Mouse (Mus musculus): ENCODE measurements around the gene Atrn. TPM values are rescaled to one million over a fixed set of nuclear protein-coding genes. Genes with fewer than 3 reads are reported as not detected.
"Not testable (repeated sequence)": the region's sequence is repeated elsewhere in the genome, so short reads cannot be mapped to it uniquely, and the experiment has no call there.

Gene Atrn
- polyA plus RNA-seq, 1 experiment from 2014 or later = 11.5 TPM

DNA sequence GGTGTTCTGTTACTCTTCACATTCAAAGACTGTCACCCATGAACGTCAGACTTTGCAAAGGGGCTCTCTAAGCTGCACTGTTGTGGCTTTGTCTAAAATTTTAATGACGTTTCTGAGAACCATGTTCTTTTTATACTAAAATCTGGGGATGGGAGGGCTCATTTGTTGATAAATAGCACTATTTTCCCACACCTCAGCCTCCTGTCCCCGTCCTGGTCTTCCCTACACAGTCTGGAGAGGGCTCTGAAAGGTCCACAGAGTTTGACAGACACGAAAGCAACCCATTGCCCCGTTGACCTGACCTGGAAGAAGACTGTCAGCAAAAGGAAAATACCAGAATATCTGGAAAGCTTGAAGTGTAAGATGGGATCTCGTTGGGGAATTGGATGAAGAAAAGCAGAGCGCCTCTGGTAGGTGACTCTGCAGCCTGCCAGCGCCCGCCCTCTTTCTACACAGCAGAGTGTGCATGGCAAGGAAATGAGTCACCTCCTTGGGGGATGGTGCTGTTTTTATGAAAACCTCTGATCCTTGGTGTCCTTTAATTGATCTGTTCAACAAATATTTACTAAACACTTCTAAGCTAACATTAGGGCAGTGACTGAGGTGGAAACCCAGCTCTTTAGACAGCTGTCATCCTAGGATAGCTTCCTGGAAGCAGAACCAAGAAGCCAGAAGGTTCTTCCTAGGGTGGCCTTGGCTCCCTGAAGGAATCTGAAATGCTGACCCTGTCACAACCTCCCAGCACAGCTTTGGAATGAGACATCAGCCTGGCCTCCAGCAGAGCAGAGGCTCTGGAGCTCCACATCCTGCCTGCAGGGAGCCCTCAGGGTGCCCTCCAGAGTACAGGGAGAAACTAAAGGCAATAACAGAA lies 123.0 kb downstream of the Atrn start:
- H3K9me3 ChIP-seq (ENCODE audit: control insufficient read depth, low read length) = no peaks in the 10 kb centered on the region
- H3K4me1 ChIP-seq (ENCODE audit: control insufficient read depth, insufficient read depth, low read length) = no peaks in the 10 kb centered on the region
- no peak overlapping the region for H3K27ac ChIP-seq (ENCODE audit: low read depth, low read length)
- H3K4me3 ChIP-seq (ENCODE audit: low read depth, low read length) = no peak overlapping the region
- peaks cover 2% of the 10 kb centered on the region; the same call in 1 of the 2 replicates for H3K36me3 ChIP-seq (ENCODE audit: control insufficient read depth, insufficient read depth, low read length)
- H3K27me3 ChIP-seq (ENCODE audit: control insufficient read depth, insufficient read depth, low read length) = no peaks in the 10 kb centered on the region
- H3K4me2 ChIP-seq (ENCODE audit: low read depth) = no peak overlapping the region
- whole genome bisulfite sequencing = 73% methylated on average over 9 of the region's 9 CpGs
- DNase-seq (ENCODE audit: low spot score) (no peak), ATAC-seq (ENCODE audit: insufficient read depth, low FRiP score, low TSS enrichment) (no peak)
- H3K9ac ChIP-seq (ENCODE audit: low read length) = no peak overlapping the region

DNA sequence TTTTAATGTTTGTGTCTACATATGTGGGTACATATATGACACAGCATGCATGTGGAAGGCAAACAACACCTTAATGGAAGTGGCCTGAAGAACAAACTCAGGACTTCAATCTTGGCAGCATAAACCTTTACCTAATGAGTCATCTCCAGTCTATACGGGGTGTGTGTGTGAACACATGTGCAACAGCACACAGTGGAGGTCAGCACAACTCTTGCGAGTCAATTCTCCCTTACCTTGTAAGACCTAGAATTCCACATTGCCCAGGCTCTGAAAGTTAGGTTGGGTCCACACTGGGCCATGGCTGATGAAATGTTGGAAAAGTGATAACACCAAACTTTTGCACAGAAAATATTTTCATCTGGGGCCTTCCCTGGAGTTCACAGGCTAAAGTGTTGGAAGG lies 124.3 kb downstream of the Atrn start:
- Histone ChIP-seq H3K4me2 (ENCODE audit: low read depth) (no peak overlapping the region), H3K27ac (ENCODE audit: low read depth, low read length) (no peak overlapping the region), H3K27me3 (ENCODE audit: control insufficient read depth, insufficient read depth, low read length) (no peaks in the 10 kb centered on the region), H3K9ac (ENCODE audit: low read length) (no peak overlapping the region), H3K4me1 (ENCODE audit: control insufficient read depth, insufficient read depth, low read length) (no peaks in the 10 kb centered on the region), H3K4me3 (ENCODE audit: low read depth, low read length) (no peak overlapping the region), H3K9me3 (ENCODE audit: control insufficient read depth, low read length) (no peaks in the 10 kb centered on the region), H3K36me3 (ENCODE audit: control insufficient read depth, insufficient read depth, low read length) (0 out of 2 replicates have a peak, but pooled peaks cover 2% of the 10 kb centered on the region)
- whole genome bisulfite sequencing = 91% methylated on average over 2 of the region's 2 CpGs
- DNase-seq (ENCODE audit: low spot score) (no peak), ATAC-seq (ENCODE audit: insufficient read depth, low FRiP score, low TSS enrichment) (no peak)

DNA sequence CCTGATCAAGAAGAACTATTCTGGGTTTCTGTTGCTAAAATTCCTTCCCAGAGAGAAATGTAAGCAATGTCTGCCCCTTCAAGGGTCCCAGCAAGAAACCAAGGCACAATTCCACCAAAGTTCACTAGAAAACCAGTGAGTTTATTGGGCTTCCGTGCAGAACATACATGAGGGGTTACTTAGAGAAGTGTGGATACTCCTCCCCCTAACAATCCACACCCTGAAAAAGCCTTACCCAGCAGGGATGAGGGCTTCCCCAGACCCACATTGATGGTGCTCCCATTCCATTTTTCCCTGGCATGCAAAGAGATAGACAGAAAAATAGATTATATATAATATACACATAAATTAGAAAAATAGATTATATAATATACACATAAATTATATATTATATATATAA lies 124.7 kb downstream of the Atrn start:
- H3K9ac ChIP-seq (ENCODE audit: low read length) = no peak overlapping the region
- no peaks in the 10 kb centered on the region for H3K27me3 ChIP-seq (ENCODE audit: control insufficient read depth, insufficient read depth, low read length)
- ATAC-seq (ENCODE audit: insufficient read depth, low FRiP score, low TSS enrichment) (no peak), DNase-seq (ENCODE audit: low spot score) (no peak)
- no peak overlapping the region for H3K4me2 ChIP-seq (ENCODE audit: low read depth)
- H3K27ac ChIP-seq (ENCODE audit: low read depth, low read length) = no peak overlapping the region
- no peaks in the 10 kb centered on the region for H3K9me3 ChIP-seq (ENCODE audit: control insufficient read depth, low read length)
- 0 out of 2 replicates have a peak, but pooled peaks cover 2% of the 10 kb centered on the region for H3K36me3 ChIP-seq (ENCODE audit: control insufficient read depth, insufficient read depth, low read length)
- no peak overlapping the region for H3K4me3 ChIP-seq (ENCODE audit: low read depth, low read length)
- WGBS = 94% methylated on average over 1 of the region's 1 CpGs
- H3K4me1 ChIP-seq (ENCODE audit: control insufficient read depth, insufficient read depth, low read length) = no peaks in the 10 kb centered on the region

DNA sequence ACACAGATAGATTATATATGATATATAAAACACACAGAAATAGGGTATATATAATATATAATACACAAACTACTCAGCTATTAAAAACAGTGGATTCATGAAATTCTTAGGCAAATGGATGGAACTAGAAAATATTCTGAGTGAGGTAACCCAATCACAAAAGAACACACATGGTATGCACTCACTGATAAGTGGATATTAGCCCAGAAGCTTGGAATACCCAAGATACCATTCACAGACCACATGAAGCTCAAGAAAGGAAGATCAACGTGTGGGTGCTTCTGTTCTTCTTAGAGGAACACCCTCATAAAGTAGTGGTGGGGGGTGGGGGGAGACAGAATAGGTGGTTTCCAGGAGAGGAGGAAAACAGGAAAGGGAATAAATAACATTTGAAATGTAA lies 125.1 kb downstream of the Atrn start:
- H3K27me3 ChIP-seq (ENCODE audit: control insufficient read depth, insufficient read depth, low read length); H3K36me3 ChIP-seq (ENCODE audit: control insufficient read depth, insufficient read depth, low read length); DNase-seq (ENCODE audit: low spot score); H3K4me2 ChIP-seq (ENCODE audit: low read depth); H3K9ac ChIP-seq (ENCODE audit: low read length); H3K4me1 ChIP-seq (ENCODE audit: control insufficient read depth, insufficient read depth, low read length); H3K4me3 ChIP-seq (ENCODE audit: low read depth, low read length); H3K27ac ChIP-seq (ENCODE audit: low read depth, low read length); ATAC-seq (ENCODE audit: insufficient read depth, low FRiP score, low TSS enrichment); H3K9me3 ChIP-seq (ENCODE audit: control insufficient read depth, low read length): not testable (repeated sequence)
- 82% methylated on average over 1 of the region's 1 CpGs for WGBS

DNA sequence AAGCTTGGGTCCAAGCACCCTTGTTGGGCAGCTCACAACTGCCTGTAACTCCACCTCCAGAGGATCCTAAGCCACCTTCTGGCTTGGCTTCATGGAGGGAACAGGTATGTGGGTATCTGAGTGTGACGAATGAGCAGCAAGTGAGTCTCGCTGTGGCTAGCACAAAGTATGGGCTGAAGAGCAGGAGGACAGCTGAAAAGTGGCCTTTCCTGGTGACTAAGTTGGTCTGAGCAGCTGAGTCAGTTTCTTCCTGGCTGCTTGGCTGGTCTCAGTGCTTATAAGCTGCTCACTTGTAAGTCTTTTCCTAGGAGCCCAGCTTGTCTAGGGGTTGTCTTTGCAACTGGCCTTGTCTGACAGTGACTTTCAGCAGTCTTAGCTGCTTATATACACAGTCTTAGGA lies 130.0 kb downstream of the Atrn start:
- no peak for DNase-seq (ENCODE audit: low spot score)
- H3K4me1 ChIP-seq (ENCODE audit: control insufficient read depth, insufficient read depth, low read length) = 0 out of 2 replicates have a peak, but pooled peaks cover 4% of the 10 kb centered on the region
- no peak overlapping the region for H3K27ac ChIP-seq (ENCODE audit: low read depth, low read length)
- peaks cover 18% of the 10 kb centered on the region for H3K27me3 ChIP-seq (ENCODE audit: control insufficient read depth, insufficient read depth, low read length)
- no peak overlapping the region for H3K9ac ChIP-seq (ENCODE audit: low read length)
- ATAC-seq (ENCODE audit: insufficient read depth, low FRiP score, low TSS enrichment) = no peak
- H3K9me3 ChIP-seq (ENCODE audit: control insufficient read depth, low read length) = no peaks in the 10 kb centered on the region
- no peak overlapping the region for H3K4me2 ChIP-seq (ENCODE audit: low read depth)
- no peaks in the 10 kb centered on the region for H3K36me3 ChIP-seq (ENCODE audit: control insufficient read depth, insufficient read depth, low read length)
- H3K4me3 ChIP-seq (ENCODE audit: low read depth, low read length) = no peak overlapping the region
- 84% methylated on average over 2 of the region's 2 CpGs for WGBS

DNA sequence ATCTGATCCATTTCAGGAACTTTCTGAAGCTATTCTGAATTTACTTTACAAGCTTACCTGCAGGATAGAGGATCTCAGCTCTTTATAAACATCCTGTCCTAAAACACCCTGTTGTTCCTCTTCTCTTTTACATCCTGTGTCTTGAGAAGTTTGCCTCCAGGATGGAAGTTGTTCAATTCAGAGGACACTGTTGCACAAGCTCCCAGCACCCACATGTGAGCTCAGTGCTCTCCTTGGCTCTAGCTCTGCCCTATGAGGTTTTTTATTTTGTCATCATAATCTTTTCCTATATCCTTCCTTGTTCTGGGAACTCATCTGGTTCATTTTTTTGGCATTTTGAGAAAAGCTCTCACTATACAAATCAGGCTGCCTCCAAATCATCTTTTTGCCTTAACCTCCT lies 130.5 kb downstream of the Atrn start:
- DNase-seq (ENCODE audit: low spot score) = no peak
- peaks cover 22% of the 10 kb centered on the region for H3K27me3 ChIP-seq (ENCODE audit: control insufficient read depth, insufficient read depth, low read length)
- no peak overlapping the region for H3K4me3 ChIP-seq (ENCODE audit: low read depth, low read length)

DNA sequence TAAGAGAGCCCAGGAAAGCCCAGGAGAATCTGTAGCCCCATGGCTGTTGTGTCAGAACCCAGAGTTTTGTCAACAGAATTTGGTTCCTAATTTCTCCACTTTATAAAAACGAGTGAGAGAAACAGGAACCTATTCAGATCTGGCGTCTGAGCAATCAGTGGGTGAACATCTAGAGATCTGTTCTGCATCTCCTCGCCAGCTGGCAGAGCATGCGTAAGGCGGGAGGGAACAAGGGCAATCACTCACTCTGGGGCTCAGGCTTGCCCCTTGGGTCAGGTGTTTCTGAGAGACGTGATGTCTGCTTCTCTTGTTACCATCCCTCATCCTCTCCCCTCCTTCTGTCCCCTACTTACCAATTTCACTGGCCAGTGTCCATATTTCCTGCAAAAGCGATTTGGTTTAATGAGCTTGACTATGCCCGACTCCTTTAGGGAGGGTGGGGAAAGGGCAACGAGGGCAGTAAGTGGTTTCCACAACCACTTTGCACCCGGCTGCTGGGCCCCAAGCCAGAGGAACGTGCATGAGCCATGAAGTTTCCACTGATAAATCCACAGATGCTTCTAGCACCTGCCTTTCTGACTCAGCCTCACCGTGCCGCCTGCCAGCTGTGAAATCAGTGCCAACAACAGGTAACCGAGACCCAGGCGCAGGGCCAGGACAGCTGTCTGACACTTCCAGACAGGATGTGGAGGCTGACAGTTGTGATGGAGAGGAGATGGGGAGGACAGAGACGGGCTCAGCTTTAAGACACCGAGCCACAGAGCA lies 131.1 kb downstream of the Atrn start:
- peaks cover 27% of the 10 kb centered on the region for H3K27me3 ChIP-seq (ENCODE audit: control insufficient read depth, insufficient read depth, low read length)

More for the DNA sequence above, 130.5 kb downstream of the Atrn start:
- no peaks in the 10 kb centered on the region for H3K9me3 ChIP-seq (ENCODE audit: control insufficient read depth, low read length)
- H3K4me1 ChIP-seq (ENCODE audit: control insufficient read depth, insufficient read depth, low read length) = 0 out of 2 replicates have a peak, but pooled peaks cover 4% of the 10 kb centered on the region
- H3K27ac ChIP-seq (ENCODE audit: low read depth, low read length) = no peak overlapping the region
- no peak for ATAC-seq (ENCODE audit: insufficient read depth, low FRiP score, low TSS enrichment)
- no peak overlapping the region for H3K4me2 ChIP-seq (ENCODE audit: low read depth)
- no peak overlapping the region for H3K9ac ChIP-seq (ENCODE audit: low read length)
- no peaks in the 10 kb centered on the region for H3K36me3 ChIP-seq (ENCODE audit: control insufficient read depth, insufficient read depth, low read length)

DNA sequence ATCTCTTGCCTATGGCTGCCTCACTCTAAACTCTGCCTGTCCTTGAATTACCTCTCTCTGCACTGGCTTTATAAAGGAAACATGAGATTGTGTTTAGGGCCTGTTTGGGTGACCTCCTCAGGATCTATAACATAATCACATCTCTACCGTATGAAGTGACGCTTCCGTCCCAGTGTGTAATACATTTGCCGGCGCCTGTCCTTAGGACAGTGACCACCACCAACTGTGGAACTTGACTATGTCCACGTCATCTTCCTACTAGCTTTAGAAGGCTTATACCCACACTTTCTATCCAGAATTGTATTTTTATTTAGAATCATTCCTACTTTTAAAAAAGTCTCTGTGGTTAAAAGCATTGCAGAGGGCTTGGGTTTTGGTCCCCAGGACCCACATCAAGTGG lies 131.9 kb downstream of the Atrn start:
- Histone ChIP-seq H3K9ac (ENCODE audit: low read length) (no peak overlapping the region), H3K27me3 (ENCODE audit: control insufficient read depth, insufficient read depth, low read length) (peaks cover 31% of the 10 kb centered on the region), H3K4me3 (ENCODE audit: low read depth, low read length) (no peak overlapping the region), H3K9me3 (ENCODE audit: control insufficient read depth, low read length) (no peaks in the 10 kb centered on the region), H3K4me1 (ENCODE audit: control insufficient read depth, insufficient read depth, low read length) (0 out of 2 replicates have a peak, but pooled peaks cover 4% of the 10 kb centered on the region), H3K27ac (ENCODE audit: low read depth, low read length) (no peak overlapping the region), H3K36me3 (ENCODE audit: control insufficient read depth, insufficient read depth, low read length) (no peaks in the 10 kb centered on the region), H3K4me2 (ENCODE audit: low read depth) (no peak overlapping the region)
- no peak for DNase-seq (ENCODE audit: low spot score)
- WGBS = 92% methylated on average over 6 of the region's 6 CpGs
- no peak for ATAC-seq (ENCODE audit: insufficient read depth, low FRiP score, low TSS enrichment)

More for the DNA sequence above, 131.1 kb downstream of the Atrn start:
- H3K9ac ChIP-seq (ENCODE audit: low read length) = no peak overlapping the region
- no peak for DNase-seq (ENCODE audit: low spot score)
- H3K36me3 ChIP-seq (ENCODE audit: control insufficient read depth, insufficient read depth, low read length) = no peaks in the 10 kb centered on the region
- H3K4me3 ChIP-seq (ENCODE audit: low read depth, low read length) = no peak overlapping the region
- no peak overlapping the region for H3K27ac ChIP-seq (ENCODE audit: low read depth, low read length)
- no peak for ATAC-seq (ENCODE audit: insufficient read depth, low FRiP score, low TSS enrichment)
- H3K4me1 ChIP-seq (ENCODE audit: control insufficient read depth, insufficient read depth, low read length) = 0 out of 2 replicates have a peak, but pooled peaks cover 4% of the 10 kb centered on the region
- H3K9me3 ChIP-seq (ENCODE audit: control insufficient read depth, low read length) = no peaks in the 10 kb centered on the region
- WGBS = 71% methylated on average over 17 of the region's 17 CpGs
- H3K4me2 ChIP-seq (ENCODE audit: low read depth) = no peak overlapping the region

Measured in neural tube, embryonic 11.5 days (tissue).